Mouse (Mus musculus) MEL (cell line): ENCODE measurements around the gene S100pbp. TPM values are rescaled to one million over a fixed set of nuclear protein-coding genes. Genes with fewer than 3 reads are reported as not detected.
"Not testable (repeated sequence)": the region's sequence is repeated elsewhere in the genome, so short reads cannot be mapped to it uniquely, and the experiment has no call there.

Source experiments
- DNase-seq: peaks from one replicate; pipeline ENCODE4 v3.0.0; 2011; ENCODE audit warnings: low read depth, low spot score
- H3K27ac ChIP-seq: 2 replicates; pipeline ENCODE4 v1.5.1; 2012; ENCODE audit warnings: low read depth, mild to moderate bottlenecking, control low read depth, low read length, moderate library complexity; ENCODE audit not compliant: control insufficient read depth
- H3K27me3 ChIP-seq, 2 experiments: fragments of 150-350 bp in 1 of 2; sonication (generic) in 1 of 2; 2 replicates each; pipeline ENCODE4 v1.6.1; 2012; ENCODE audit warnings: low read length in 2 of 2, mild to moderate bottlenecking in 2 of 2, improper control_type of control experiment in 1 of 2, moderate library complexity in 1 of 2; ENCODE audit not compliant: insufficient read depth in 2 of 2, control insufficient read depth in 1 of 2
- H3K36me3 ChIP-seq, 2 experiments: 2 replicates each; pipeline ENCODE4 v1.6.1; 2012 to 2014; ENCODE audit warnings: low read length in 2 of 2, improper control_type of control experiment in 1 of 2, inconsistent platforms in 1 of 2, mild to moderate bottlenecking in 1 of 2; ENCODE audit not compliant: insufficient read depth in 2 of 2, control insufficient read depth in 1 of 2
- H3K4me1 ChIP-seq, 2 experiments: fragments of 150-350 bp in 1 of 2; sonication (generic) in 1 of 2; 2 replicates each; pipeline ENCODE4 v1.6.1; 2012; ENCODE audit warnings: low read length in 2 of 2, improper control_type of control experiment in 1 of 2, mild to moderate bottlenecking in 1 of 2; ENCODE audit not compliant: insufficient read depth in 2 of 2, control insufficient read depth in 1 of 2
- H3K4me3 ChIP-seq, 2 experiments: fragments of 150-350 bp in 1 of 2; sonication (generic) in 1 of 2; 2 replicates each; pipeline ENCODE4 v1.5.1; 2012; ENCODE audit warnings: low read depth in 2 of 2, low read length in 2 of 2, mild to moderate bottlenecking in 2 of 2, moderate library complexity in 2 of 2, control low read depth in 1 of 2, improper control_type of control experiment in 1 of 2; ENCODE audit not compliant: control insufficient read depth in 1 of 2, insufficient read depth in 1 of 2
- H3K79me2 ChIP-seq: 2 replicates; pipeline ENCODE4 v1.6.1; 2012; ENCODE audit warnings: mild to moderate bottlenecking, low read length, moderate library complexity; ENCODE audit not compliant: control insufficient read depth, poor library complexity, insufficient read depth
- H3K9ac ChIP-seq: 2 replicates; pipeline ENCODE4 v1.6.1; 2012; ENCODE audit warnings: low read depth, mild to moderate bottlenecking, control low read depth, low read length, moderate library complexity; ENCODE audit not compliant: control insufficient read depth, poor library complexity, severe bottlenecking
- H3K9me3 ChIP-seq: fragments of 150-350 bp; sonication (generic); replicated peaks from 2 replicates; pipeline ENCODE4 v1.6.1; 2012; ENCODE audit warnings: mild to moderate bottlenecking, low read length, improper control_type of control experiment, moderate library complexity; ENCODE audit not compliant: insufficient read depth
- CTCF ChIP-seq, 3 experiments: IDR thresholded peaks in 2 of 3; conservative IDR thresholded peaks in 1 of 3; 2 replicates each; pipeline ENCODE4 v1.5.1; 2011 to 2012; ENCODE audit warnings: low read length in 3 of 3, low read depth in 2 of 3, mild to moderate bottlenecking in 2 of 3, improper control_type of control experiment in 1 of 3, inconsistent platforms in 1 of 3, mixed read lengths in 1 of 3, moderate library complexity in 1 of 3; ENCODE audit not compliant: control insufficient read depth in 1 of 3, insufficient read depth in 1 of 3, poor library complexity in 1 of 3, severe bottlenecking in 1 of 3
- MYC ChIP-seq: IDR thresholded peaks from 2 replicates; pipeline ENCODE4 v1.6.1; 2011; ENCODE audit warnings: low read depth, mild to moderate bottlenecking, low read length, improper control_type of control experiment, moderate library complexity
- POLR2A ChIP-seq, 2 experiments: IDR thresholded peaks; 2 replicates each; pipeline ENCODE4 v1.6.1; 2011 to 2012; ENCODE audit warnings: low read length in 2 of 2, mild to moderate bottlenecking in 2 of 2, control low read depth in 1 of 2, improper control_type of control experiment in 1 of 2, low read depth in 1 of 2, moderate library complexity in 1 of 2; ENCODE audit not compliant: control insufficient read depth in 1 of 2, insufficient read depth in 1 of 2, poor library complexity in 1 of 2
- POLR2AphosphoS2 ChIP-seq: IDR thresholded peaks from 2 replicates; pipeline ENCODE4 v1.6.1; 2011; ENCODE audit warnings: low read length, improper control_type of control experiment
- RAD21 ChIP-seq: IDR thresholded peaks from 2 replicates; pipeline ENCODE4 v1.6.1; 2011; ENCODE audit warnings: mild to moderate bottlenecking, low read depth, low read length, improper control_type of control experiment
- RCOR1 ChIP-seq: IDR thresholded peaks from 2 replicates; pipeline ENCODE4 v1.6.1; 2012; ENCODE audit warnings: low read depth, mild to moderate bottlenecking, inconsistent platforms, low read length, improper control_type of control experiment
- SMC3 ChIP-seq: IDR thresholded peaks from 2 replicates; pipeline ENCODE4 v1.6.1; 2011; ENCODE audit warnings: low read depth, low read length, improper control_type of control experiment
- TBP ChIP-seq: IDR thresholded peaks from 2 replicates; pipeline ENCODE4 v1.8.0; 2011; ENCODE audit warnings: low read depth, low read length, improper control_type of control experiment
- ZC3H11A ChIP-seq: IDR thresholded peaks from 2 replicates; pipeline ENCODE4 v1.6.1; 2012; ENCODE audit warnings: low read depth, mild to moderate bottlenecking, inconsistent platforms, low read length, improper control_type of control experiment
- ZNF384 ChIP-seq: IDR thresholded peaks from 2 replicates; pipeline ENCODE4 v1.6.1; 2012; ENCODE audit warnings: low read depth, mild to moderate bottlenecking, inconsistent platforms, low read length, improper control_type of control experiment
- polyA plus RNA-seq, 2 experiments: library from polyadenylated mRNA; stranded (reverse) in 1 of 2; unstranded in 1 of 2; fragments of >175 nt in 1 of 2; fragments of >200 nt in 1 of 2; gene quantifications; 2 replicates each; pipeline versions ENCODE4 v1.2.1 to v1.2.4; 2012; ENCODE audit warnings: low replicate concordance in 2 of 2, low read depth in 1 of 2; ENCODE audit not compliant: insufficient read length in 2 of 2, insufficient read depth in 1 of 2, missing spikeins in 1 of 2
- total RNA-seq: library from RNA; depleted of rRNA; stranded (reverse); fragments of 300-350 nt; gene quantifications from 2 replicates; pipeline ENCODE4 v1.2.3, GENCODE M21; 2012

S100pbp gene
- total and polyA plus RNA-seq, 3 experiments: 11.6 to 28.3 TPM; not detected in 1

- Histone ChIP-seq H3K9ac (no peak overlapping the region), H3K27ac (no peak overlapping the region), H3K27me3 (no peaks in the 10 kb centered on the region), H3K4me1 (peaks cover 4 to 9% of the 10 kb centered on the region in 2 experiments; a peak in 2 of 4 replicates), H3K36me3 (peaks cover 0 to 19% of the 10 kb centered on the region in 2 experiments), H3K4me3 (no peak overlapping the region)
- no peak for TF ChIP-seq ZNF384
- no peak for TF ChIP-seq RCOR1
- 0 out of 2 replicates have a peak, but pooled peaks have one; percentile 13 for TF ChIP-seq POLR2AphosphoS2
- TF ChIP-seq, all 39 proteins: peak for 1
- Histone ChIP-seq H3K9me3 (no peaks in the 10 kb centered on the region), H3K79me2 (no peaks in the 10 kb centered on the region)
- no peak for DNase-seq
These were observed 29.7 kb upstream of the S100pbp start for GRCm38 (mm10) chr4:129219198-129219597.

- H3K9ac ChIP-seq: no peak overlapping the region
- TF ChIP-seq TBP: no peak
- TF ChIP-seq POLR2A (IDR thresholded peaks at IDR 0.05; ENCODE audit: control insufficient read depth in 1 of 2, insufficient read depth in 1 of 2, low read depth in 1 of 2, low read length in 2 of 2, poor library complexity in 1 of 2): 0 out of 4 replicates have a peak, but pooled peaks of 1 of the 2 experiments have one; percentile 14
- no peaks in the 10 kb centered on the region for H3K79me2 ChIP-seq
- no peak for DNase-seq
- no peaks in the 10 kb centered on the region for H3K9me3 ChIP-seq
- H3K4me1 ChIP-seq: peaks cover 4 to 9% of the 10 kb centered on the region in 2 experiments; a peak in 2 of 4 replicates
- H3K36me3 ChIP-seq: peaks cover 0 to 24% of the 10 kb centered on the region in 2 experiments
- no peak overlapping the region for H3K4me3 ChIP-seq
- H3K27me3 ChIP-seq: no peaks in the 10 kb centered on the region
- no peak overlapping the region for H3K27ac ChIP-seq
These were observed 29.1 kb upstream of the S100pbp start for GRCm38 (mm10) chr4:129218569-129219175.

GRCm38 (mm10) chr4:129212486-129212885 lies 23.0 kb upstream of the S100pbp start:
- H3K27me3 ChIP-seq, H3K79me2 ChIP-seq, H3K4me1 ChIP-seq, H3K9me3 ChIP-seq, H3K9ac ChIP-seq, H3K27ac ChIP-seq, H3K4me3 ChIP-seq: not testable (repeated sequence)
- peak; percentile 56 for DNase-seq
- H3K36me3 ChIP-seq: peaks cover 0 to 45% of the 10 kb centered on the region in 2 experiments; a peak in 2 of 4 replicates
- TF ChIP-seq RAD21 (peak; percentile 33), SMC3 (peak; percentile 54), ZC3H11A (peak; percentile 45), MYC (0 out of 2 replicates have a peak, but pooled peaks have one; percentile 45), CTCF (IDR thresholded peaks at IDR 0.05 in 2 of 3, conservative IDR thresholded peaks at IDR 0.05 in 1 of 3; ENCODE audit: control insufficient read depth in 1 of 3, insufficient read depth in 1 of 3, low read depth in 2 of 3, low read length in 3 of 3, poor library complexity in 1 of 3, severe bottlenecking in 1 of 3) (peak in 2 of 3 experiments; percentile 19 to 52; a peak in 3 of 6 replicates)
